Mouse (Mus musculus) midbrain, embryonic 11.5 days (tissue): ENCODE measurements around the gene Cr2. TPM values are rescaled to one million over a fixed set of nuclear protein-coding genes. Genes with fewer than 3 reads are reported as not detected.

Experiments
- polyA plus RNA-seq: library from polyadenylated mRNA; unstranded; fragments of >200 nt; fragmentation: Nextera tagmentation; extraction: Ambion mirVana; gene quantifications from 2 replicates; pipeline ENCODE4 v1.2.1, GENCODE M21; 2014

The Cr2 gene
- polyA plus RNA-seq, 1 experiment from 2014 or later: 0.44 TPM

Other genes starting within 250 kb of the Cr2 start
- gene Cd34, start 237.9 kb downstream of the Cr2 start, polyA plus RNA-seq: 51.3 and 54.5 TPM in 2 replicates
- gene Cd46, start 84.5 kb downstream of the Cr2 start, polyA plus RNA-seq: 0.91 and 1.00 TPM in 2 replicates
- gene Cr1l, start 45.1 kb downstream of the Cr2 start, polyA plus RNA-seq: 39.9 and 49.8 TPM in 2 replicates